Mouse (Mus musculus): ENCODE results near the gene Whrn. TPM values are rescaled to one million over a fixed set of nuclear protein-coding genes. Genes with fewer than 3 reads are reported as not detected.

Whrn gene
- polyA plus RNA-seq, 1 experiment from 2014 or later: 3.1 TPM

- Histone ChIP-seq H3K27me3 (ENCODE audit: control insufficient read depth, insufficient read depth, low read length) (peaks cover 6% of the 10 kb centered on the region), H3K9me3 (ENCODE audit: control insufficient read depth, low read length) (no peaks in the 10 kb centered on the region), H3K36me3 (ENCODE audit: control insufficient read depth, insufficient read depth, low read length) (no peaks in the 10 kb centered on the region), H3K4me2 (ENCODE audit: low read length) (no peak overlapping the region), H3K4me1 (ENCODE audit: control insufficient read depth in 2 of 2, insufficient read depth in 2 of 2, low read length in 2 of 2) (no peaks in the 10 kb centered on the region), H3K27ac (replicated peaks in 1 of 2; ENCODE audit: control insufficient read depth in 1 of 2, insufficient read depth in 1 of 2, low read depth in 2 of 2, low read length in 2 of 2) (no peak overlapping the region), H3K4me3 (ENCODE audit: control insufficient read depth in 1 of 2, insufficient read depth in 1 of 2, low read depth in 1 of 2, low read length in 2 of 2) (no peak overlapping the region), H3K9ac (ENCODE audit: low read length) (no peak overlapping the region)
- WGBS: 51% methylated on average over 5 of the region's 5 CpGs
- ATAC-seq (ENCODE audit: insufficient number of reproducible peaks, insufficient read depth, low FRiP score, low read depth): no peak
These were observed 8.2 kb upstream of the Whrn start for GRCm38 (mm10) chr4:63503949-63504348.

GRCm38 (mm10) chr4:63501050-63501449 lies 5.3 kb upstream of the Whrn start:
- H3K4me3 ChIP-seq (ENCODE audit: control insufficient read depth in 1 of 2, insufficient read depth in 1 of 2, low read depth in 1 of 2, low read length in 2 of 2): no peak overlapping the region
- no peak for ATAC-seq (ENCODE audit: insufficient number of reproducible peaks, insufficient read depth, low FRiP score, low read depth)
- no peak overlapping the region for H3K4me2 ChIP-seq (ENCODE audit: low read length)
- peaks cover 10% of the 10 kb centered on the region for H3K27me3 ChIP-seq (ENCODE audit: control insufficient read depth, insufficient read depth, low read length)
- 48% methylated on average over 5 of the region's 5 CpGs for WGBS
- H3K9ac ChIP-seq (ENCODE audit: low read length): no peak overlapping the region
- H3K4me1 ChIP-seq (ENCODE audit: control insufficient read depth in 2 of 2, insufficient read depth in 2 of 2, low read length in 2 of 2): peaks cover 0 to 3% of the 10 kb centered on the region in 2 experiments; a peak in 1 of 4 replicates
- no peaks in the 10 kb centered on the region for H3K9me3 ChIP-seq (ENCODE audit: control insufficient read depth, low read length)
- no peaks in the 10 kb centered on the region for H3K36me3 ChIP-seq (ENCODE audit: control insufficient read depth, insufficient read depth, low read length)
- H3K27ac ChIP-seq (replicated peaks in 1 of 2; ENCODE audit: control insufficient read depth in 1 of 2, insufficient read depth in 1 of 2, low read depth in 2 of 2, low read length in 2 of 2): no peak overlapping the region

- ATAC-seq (ENCODE audit: insufficient number of reproducible peaks, insufficient read depth, low FRiP score, low read depth): no peak
- Histone ChIP-seq H3K9me3 (ENCODE audit: control insufficient read depth, low read length) (no peaks in the 10 kb centered on the region), H3K27me3 (ENCODE audit: control insufficient read depth, insufficient read depth, low read length) (peaks cover 23% of the 10 kb centered on the region), H3K4me3 (ENCODE audit: control insufficient read depth in 1 of 2, insufficient read depth in 1 of 2, low read depth in 1 of 2, low read length in 2 of 2) (no peak overlapping the region), H3K4me2 (ENCODE audit: low read length) (no peak overlapping the region), H3K9ac (ENCODE audit: low read length) (no peak overlapping the region), H3K27ac (replicated peaks in 1 of 2; ENCODE audit: control insufficient read depth in 1 of 2, insufficient read depth in 1 of 2, low read depth in 2 of 2, low read length in 2 of 2) (no peak overlapping the region), H3K36me3 (ENCODE audit: control insufficient read depth, insufficient read depth, low read length) (no peaks in the 10 kb centered on the region), H3K4me1 (ENCODE audit: control insufficient read depth in 2 of 2, insufficient read depth in 2 of 2, low read length in 2 of 2) (peaks cover 5 to 19% of the 10 kb centered on the region in 2 experiments; a peak in 3 of 4 replicates)
- 33% methylated on average over 3 of the region's 3 CpGs for WGBS
These were observed 2.6 kb upstream of the Whrn start for GRCm38 (mm10) chr4:63498346-63498745.

GRCm38 (mm10) chr4:63496312-63496711 lies 521 bp upstream of the Whrn start:
- no peaks in the 10 kb centered on the region for H3K36me3 ChIP-seq (ENCODE audit: control insufficient read depth, insufficient read depth, low read length)
- H3K27me3 ChIP-seq (ENCODE audit: control insufficient read depth, insufficient read depth, low read length): peaks cover 30% of the 10 kb centered on the region
- no peak for ATAC-seq (ENCODE audit: insufficient number of reproducible peaks, insufficient read depth, low FRiP score, low read depth)
- WGBS: 16% methylated on average over 5 of the region's 6 CpGs
- peak overlapping the region; percentile 56 to 72 for H3K4me3 ChIP-seq (ENCODE audit: control insufficient read depth in 1 of 2, insufficient read depth in 1 of 2, low read depth in 1 of 2, low read length in 2 of 2)
- H3K4me1 ChIP-seq (ENCODE audit: control insufficient read depth in 2 of 2, insufficient read depth in 2 of 2, low read length in 2 of 2): peaks cover 5 to 19% of the 10 kb centered on the region in 2 experiments; a peak in 3 of 4 replicates
- peak overlapping the region; percentile 95 for H3K4me2 ChIP-seq (ENCODE audit: low read length)
- H3K9me3 ChIP-seq (ENCODE audit: control insufficient read depth, low read length): no peaks in the 10 kb centered on the region
- H3K27ac ChIP-seq (replicated peaks in 1 of 2; ENCODE audit: control insufficient read depth in 1 of 2, insufficient read depth in 1 of 2, low read depth in 2 of 2, low read length in 2 of 2): no peak overlapping the region
- H3K9ac ChIP-seq (ENCODE audit: low read length): peak overlapping the region; percentile 79

- H3K9ac ChIP-seq (ENCODE audit: low read length): peak overlapping the region; percentile 79
- peak overlapping the region; percentile 95 for H3K4me2 ChIP-seq (ENCODE audit: low read length)
- peaks cover 5 to 19% of the 10 kb centered on the region in 2 experiments; a peak in 3 of 4 replicates for H3K4me1 ChIP-seq (ENCODE audit: control insufficient read depth in 2 of 2, insufficient read depth in 2 of 2, low read length in 2 of 2)
- no peaks in the 10 kb centered on the region for H3K9me3 ChIP-seq (ENCODE audit: control insufficient read depth, low read length)
- no peak overlapping the region for H3K27ac ChIP-seq (replicated peaks in 1 of 2; ENCODE audit: control insufficient read depth in 1 of 2, insufficient read depth in 1 of 2, low read depth in 2 of 2, low read length in 2 of 2)
- peak; percentile 51 for ATAC-seq (ENCODE audit: insufficient number of reproducible peaks, insufficient read depth, low FRiP score, low read depth)
- H3K27me3 ChIP-seq (ENCODE audit: control insufficient read depth, insufficient read depth, low read length): peaks cover 24% of the 10 kb centered on the region
- no peaks in the 10 kb centered on the region for H3K36me3 ChIP-seq (ENCODE audit: control insufficient read depth, insufficient read depth, low read length)
- peak overlapping the region; percentile 56 to 72 for H3K4me3 ChIP-seq (ENCODE audit: control insufficient read depth in 1 of 2, insufficient read depth in 1 of 2, low read depth in 1 of 2, low read length in 2 of 2)
- WGBS: under 1% methylated on average over 84 of the region's 107 CpGs
These were observed 550 bp downstream of the Whrn start for GRCm38 (mm10) chr4:63494967-63495914.

- peaks cover 5 to 19% of the 10 kb centered on the region in 2 experiments; a peak in 3 of 4 replicates for H3K4me1 ChIP-seq (ENCODE audit: control insufficient read depth in 2 of 2, insufficient read depth in 2 of 2, low read length in 2 of 2)
- no peak overlapping the region for H3K27ac ChIP-seq (replicated peaks in 1 of 2; ENCODE audit: control insufficient read depth in 1 of 2, insufficient read depth in 1 of 2, low read depth in 2 of 2, low read length in 2 of 2)
- no peak for ATAC-seq (ENCODE audit: insufficient number of reproducible peaks, insufficient read depth, low FRiP score, low read depth)
- H3K27me3 ChIP-seq (ENCODE audit: control insufficient read depth, insufficient read depth, low read length): peaks cover 24% of the 10 kb centered on the region
- peak overlapping the region; percentile 79 for H3K9ac ChIP-seq (ENCODE audit: low read length)
- peak overlapping the region; percentile 95 for H3K4me2 ChIP-seq (ENCODE audit: low read length)
- 4% methylated on average over 43 of the region's 43 CpGs for WGBS
- H3K36me3 ChIP-seq (ENCODE audit: control insufficient read depth, insufficient read depth, low read length): no peaks in the 10 kb centered on the region
- H3K9me3 ChIP-seq (ENCODE audit: control insufficient read depth, low read length): no peaks in the 10 kb centered on the region
- peak overlapping the region; percentile 56 to 72 for H3K4me3 ChIP-seq (ENCODE audit: control insufficient read depth in 1 of 2, insufficient read depth in 1 of 2, low read depth in 1 of 2, low read length in 2 of 2)
These were observed 1.3 kb downstream of the Whrn start for GRCm38 (mm10) chr4:63494401-63494966.

- Histone ChIP-seq H3K4me2 (ENCODE audit: low read length) (peak overlapping the region; percentile 95; the same call in 1 of the 2 replicates), H3K9ac (ENCODE audit: low read length) (no peak overlapping the region), H3K4me3 (ENCODE audit: control insufficient read depth in 1 of 2, insufficient read depth in 1 of 2, low read depth in 1 of 2, low read length in 2 of 2) (no peak overlapping the region), H3K36me3 (ENCODE audit: control insufficient read depth, insufficient read depth, low read length) (no peaks in the 10 kb centered on the region), H3K9me3 (ENCODE audit: control insufficient read depth, low read length) (no peaks in the 10 kb centered on the region), H3K27ac (replicated peaks in 1 of 2; ENCODE audit: control insufficient read depth in 1 of 2, insufficient read depth in 1 of 2, low read depth in 2 of 2, low read length in 2 of 2) (no peak overlapping the region), H3K4me1 (ENCODE audit: control insufficient read depth in 2 of 2, insufficient read depth in 2 of 2, low read length in 2 of 2) (peaks cover 5 to 19% of the 10 kb centered on the region in 2 experiments; a peak in 3 of 4 replicates), H3K27me3 (ENCODE audit: control insufficient read depth, insufficient read depth, low read length) (peaks cover 24% of the 10 kb centered on the region)
- 65% methylated on average over 9 of the region's 9 CpGs for WGBS
- no peak for ATAC-seq (ENCODE audit: insufficient number of reproducible peaks, insufficient read depth, low FRiP score, low read depth)
These were observed 2.3 kb downstream of the Whrn start for GRCm38 (mm10) chr4:63493351-63494121.

All from heart, embryonic 14.5 days (tissue).